Mouse (Mus musculus): ENCODE measurements around the gene Nmnat2. TPM values are rescaled to one million over a fixed set of nuclear protein-coding genes. Genes with fewer than 3 reads are reported as not detected.

Nmnat2 gene
- total and polyA plus RNA-seq, 3 experiments = 1.3 to 2.8 TPM; not detected in 1

- no peaks in the 10 kb centered on the region for H3K79me2 ChIP-seq (ENCODE audit: control insufficient read depth, insufficient read depth, low read length, poor library complexity)
- DNase-seq (ENCODE audit: low read depth, low spot score) = peak; percentile 57
- TF ChIP-seq UBTF (IDR thresholded peaks at IDR 0.05; ENCODE audit: borderline replicate concordance, insufficient read depth, low read depth, low read length) (no peak), NELFE (IDR thresholded peaks at IDR 0.05; ENCODE audit: low read depth, low read length) (no peak), MAX (IDR thresholded peaks at IDR 0.05; ENCODE audit: low read length) (peak; percentile 62; the same call in 1 of the 2 replicates), MXI1 (IDR thresholded peaks at IDR 0.05; ENCODE audit: low read depth, low read length) (no peak), CHD2 (IDR thresholded peaks at IDR 0.05; ENCODE audit: low read length) (no peak), MYC (IDR thresholded peaks at IDR 0.05; ENCODE audit: low read depth, low read length) (0 out of 2 replicates have a peak, but pooled peaks have one; percentile 22), ELF1 (IDR thresholded peaks at IDR 0.05; ENCODE audit: low read depth, low read length) (no peak), SIN3A (IDR thresholded peaks at IDR 0.05; ENCODE audit: low read length) (0 out of 2 replicates have a peak, but pooled peaks have one; percentile 37), ETS1 (IDR thresholded peaks at IDR 0.05; ENCODE audit: low read depth, low read length) (peak; percentile 8; the same call in 1 of the 2 replicates), MEF2A (IDR thresholded peaks at IDR 0.05; ENCODE audit: extremely low read depth, insufficient replicate concordance, low read depth, low read length, poor library complexity, severe bottlenecking) (no peak), RAD21 (IDR thresholded peaks at IDR 0.05; ENCODE audit: low read depth, low read length) (no peak), SMC3 (IDR thresholded peaks at IDR 0.05; ENCODE audit: low read depth, low read length) (no peak), ZNF384 (IDR thresholded peaks at IDR 0.05; ENCODE audit: low read depth, low read length) (no peak), CHD1 (IDR thresholded peaks at IDR 0.05; ENCODE audit: low read depth, low read length) (no peak), CTCF (IDR thresholded peaks at IDR 0.05 in 2 of 3, conservative IDR thresholded peaks at IDR 0.05 in 1 of 3; ENCODE audit: control insufficient read depth in 1 of 3, insufficient read depth in 1 of 3, low read depth in 2 of 3, low read length in 3 of 3, poor library complexity in 1 of 3, severe bottlenecking in 1 of 3) (no peak), MYB (IDR thresholded peaks at IDR 0.05; ENCODE audit: low read depth, low read length) (no peak), TBP (IDR thresholded peaks at IDR 0.05; ENCODE audit: low read depth, low read length) (no peak), MAFK (IDR thresholded peaks at IDR 0.05; ENCODE audit: borderline replicate concordance, low read depth, low read length) (no peak), EP300 (IDR thresholded peaks at IDR 0.05; ENCODE audit: low read depth in 1 of 2, low read length in 2 of 2) (peak; percentile 43 to 66), BHLHE40 (IDR thresholded peaks at IDR 0.05; ENCODE audit: borderline replicate concordance, low read depth, low read length) (no peak), ZMIZ1 (IDR thresholded peaks at IDR 0.05; ENCODE audit: low read depth, low read length) (no peak), POLR2A (IDR thresholded peaks at IDR 0.05; ENCODE audit: control insufficient read depth in 1 of 2, insufficient read depth in 1 of 2, low read depth in 1 of 2, low read length in 2 of 2, poor library complexity in 1 of 2) (no peak), POLR2AphosphoS5 (IDR thresholded peaks at IDR 0.05; ENCODE audit: borderline replicate concordance, low read depth, low read length) (no peak), TAL1 (IDR thresholded peaks at IDR 0.05; ENCODE audit: low read length) (peak; percentile 35), TCF12 (IDR thresholded peaks at IDR 0.05; ENCODE audit: low read depth, low read length) (peak; percentile 51), RCOR1 (IDR thresholded peaks at IDR 0.05; ENCODE audit: low read depth, low read length) (no peak)
- no peak overlapping the region for H3K9ac ChIP-seq (ENCODE audit: control insufficient read depth, low read depth, low read length, poor library complexity, severe bottlenecking)
- H3K9me3 ChIP-seq (replicated peaks; ENCODE audit: insufficient read depth, low read length) = no peaks in the 10 kb centered on the region
- H3K4me1 ChIP-seq (ENCODE audit: control insufficient read depth in 1 of 2, insufficient read depth in 2 of 2, low read length in 2 of 2) = peaks cover 11 to 32% of the 10 kb centered on the region in 2 experiments
- no peaks in the 10 kb centered on the region for H3K27me3 ChIP-seq (ENCODE audit: control insufficient read depth in 1 of 2, insufficient read depth in 2 of 2, low read length in 2 of 2)
- H3K4me3 ChIP-seq (ENCODE audit: control insufficient read depth in 1 of 2, insufficient read depth in 1 of 2, low read depth in 2 of 2, low read length in 2 of 2) = no peak overlapping the region
- H3K36me3 ChIP-seq (ENCODE audit: control insufficient read depth in 1 of 2, insufficient read depth in 2 of 2, low read length in 2 of 2) = peaks cover 0 to 10% of the 10 kb centered on the region in 2 experiments; a peak in 2 of 4 replicates
- no peak overlapping the region; the same call in 1 of the 2 replicates for H3K27ac ChIP-seq (ENCODE audit: control insufficient read depth, low read depth, low read length)
Observed at GRCm38 (mm10) chr1:153085198-153085597, 130.4 kb downstream of the Nmnat2 start.

Data from MEL (cell line).